Mouse (Mus musculus) 3134 (cell line): ENCODE data around the gene Slc35g2.
A peak's percentile ranks its signal among the peaks of the same experiment; 100 is the strongest.

Experiments
- DNase-seq: peaks from one replicate; pipeline ENCODE4 v3.0.0-alpha.2; 2011; ENCODE audit warnings: low spot score; ENCODE audit not compliant: insufficient read length; ENCODE audit errors: extremely low read depth

Slc35g2 gene

DNA sequence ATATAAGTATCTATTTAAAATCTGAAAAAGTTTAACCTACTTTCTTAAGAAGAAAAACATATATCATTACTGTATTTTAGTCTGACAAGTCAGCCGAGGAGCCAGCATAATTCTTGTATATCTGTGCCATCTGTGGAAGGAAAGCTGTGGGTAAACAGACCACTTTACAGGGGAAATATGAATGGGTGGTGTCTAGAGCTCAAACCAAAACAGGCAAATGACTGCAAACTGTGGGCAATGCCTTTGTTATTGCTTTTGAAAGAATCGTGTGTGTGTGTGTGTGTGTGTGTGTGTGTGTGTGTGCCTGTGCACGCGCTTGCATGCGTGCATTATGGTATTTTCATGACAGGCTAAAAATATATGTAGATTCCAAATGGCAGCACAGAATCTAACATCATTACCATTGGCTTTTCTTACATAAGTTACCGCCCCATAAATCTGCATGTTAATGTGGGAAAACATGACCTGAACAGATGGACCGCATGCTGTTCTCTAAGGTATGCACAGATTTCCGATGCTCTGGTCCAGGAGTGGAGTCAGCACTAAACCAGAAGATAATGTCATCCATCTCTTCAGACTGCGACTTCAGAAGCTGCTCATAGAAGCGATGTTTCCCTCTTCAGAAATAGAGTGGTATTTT, 10.5 kb downstream of the Slc35g2 start:
- DNase-seq, result no peak

DNA sequence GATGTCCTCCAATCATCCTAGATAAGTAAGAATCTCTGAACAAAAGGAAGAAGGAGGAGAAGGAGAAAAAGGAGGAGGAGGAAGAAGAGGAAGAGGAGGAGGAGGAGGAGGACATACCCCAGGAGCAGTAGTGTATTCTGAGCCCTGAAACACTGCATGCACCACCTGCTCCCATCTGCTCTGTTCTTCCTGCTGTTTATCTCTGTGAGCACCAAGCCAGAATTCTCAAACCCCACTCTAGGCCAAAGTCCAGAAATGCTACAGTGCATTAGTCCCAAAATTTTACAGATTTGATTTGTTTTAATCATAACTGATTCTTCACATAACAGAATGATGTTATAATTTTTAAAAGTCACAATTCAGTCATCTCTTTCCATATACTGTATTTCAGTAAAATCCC, 11.9 kb downstream of the Slc35g2 start:
- DNase-seq, result no peak

DNA sequence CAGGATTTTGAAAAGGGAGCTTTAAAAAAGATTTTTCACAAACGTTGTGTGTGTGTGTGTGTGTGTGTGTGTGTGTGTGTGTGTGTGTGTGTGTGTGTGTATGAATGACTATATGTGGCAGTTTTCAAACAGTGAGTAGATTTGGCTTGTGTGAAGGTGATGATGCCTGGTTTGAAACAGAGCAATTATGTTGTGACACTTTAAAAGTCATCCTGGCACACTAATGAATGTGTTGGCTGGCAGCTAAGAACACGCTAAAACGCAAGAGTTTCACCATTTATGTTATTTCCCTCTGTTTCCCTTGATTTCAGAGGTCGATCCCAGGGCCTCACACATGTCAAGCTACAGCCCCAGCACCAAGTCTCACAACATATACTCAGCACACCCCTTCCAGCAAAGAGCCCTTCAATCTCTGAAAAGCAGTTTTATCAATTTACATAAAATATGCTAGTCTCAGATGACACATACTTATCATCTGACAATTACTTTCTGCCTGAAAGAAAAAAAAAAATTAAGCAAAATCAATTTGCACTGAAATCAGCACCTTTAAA, 12.8 kb downstream of the Slc35g2 start:
- DNase-seq, result no peak

- DNase-seq, result no peak
These were observed 15.2 kb downstream of the Slc35g2 start for GRCm38 (mm10) chr9:100555686-100556085.

GRCm38 (mm10) chr9:100548313-100548712, 22.6 kb downstream of the Slc35g2 start:
- DNase-seq, result no peak

DNA sequence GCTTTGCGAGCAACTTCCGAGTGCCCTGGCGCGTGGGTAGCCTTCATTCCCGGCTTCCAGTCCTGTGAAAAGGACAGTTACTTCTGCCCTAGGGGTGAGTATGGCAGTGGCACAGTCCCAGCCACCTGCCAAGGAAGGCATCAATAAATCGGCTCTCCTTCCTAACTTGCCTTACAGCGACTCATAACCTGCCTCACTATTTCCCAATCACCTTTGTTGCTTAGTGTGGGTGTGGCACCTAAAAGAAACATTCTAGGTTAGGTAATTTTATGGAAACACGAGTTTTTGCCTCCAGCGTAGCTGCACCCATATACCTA, 24.3 kb downstream of the Slc35g2 start:
- no peak for DNase-seq

DNA sequence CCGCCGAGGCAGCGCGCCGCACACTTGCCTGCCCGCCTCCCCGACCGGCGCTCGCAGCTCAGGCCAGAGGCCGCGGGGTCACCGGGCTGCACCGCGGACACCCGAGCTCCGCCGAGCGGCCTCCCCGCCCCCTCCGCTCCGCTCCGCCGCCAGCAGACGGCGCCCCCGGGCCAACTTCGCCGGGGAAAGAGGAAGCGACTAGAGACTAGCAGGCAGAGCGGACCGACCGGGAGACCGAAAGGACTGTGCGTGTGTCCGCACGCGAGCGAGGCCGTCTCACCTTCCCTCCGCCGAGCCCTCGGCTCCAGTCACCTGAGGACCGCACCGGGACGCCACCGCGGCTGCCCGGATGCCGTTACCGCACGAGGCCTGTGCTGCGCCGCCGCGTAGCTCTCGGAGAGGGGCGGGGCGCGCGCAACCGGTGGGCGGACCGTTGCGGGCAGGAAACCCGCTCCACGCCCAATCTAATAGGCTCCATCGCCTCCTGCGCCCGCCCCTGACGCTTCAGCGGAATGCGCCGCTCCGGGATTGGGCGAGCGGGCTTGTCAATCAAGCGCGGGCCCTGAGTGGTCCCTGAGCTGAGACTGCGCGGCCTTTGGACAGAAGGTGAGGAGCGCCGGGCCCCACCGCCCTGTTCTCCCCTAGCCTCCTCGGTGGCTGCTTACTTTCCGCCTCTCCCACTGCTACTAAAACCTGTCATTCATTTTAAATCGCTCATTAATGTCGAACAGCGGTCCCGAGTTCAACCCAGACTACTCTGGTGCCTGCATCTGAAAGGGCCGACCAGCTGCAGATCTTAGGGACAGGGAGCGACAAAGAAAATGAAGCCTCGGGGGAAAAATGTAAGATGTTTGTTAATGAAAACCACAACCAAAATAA, 24.9 kb downstream of the Slc35g2 start, which contains the start of gene Nck1:
TSS of gene Nck1 (minus strand) at position 420 of the 879 bp plus-strand sequence.
- DNase-seq, result peak; percentile 97

GRCm38 (mm10) chr9:100544948-100545714, 25.8 kb downstream of the Slc35g2 start:
- DNase-seq, result no peak

DNA sequence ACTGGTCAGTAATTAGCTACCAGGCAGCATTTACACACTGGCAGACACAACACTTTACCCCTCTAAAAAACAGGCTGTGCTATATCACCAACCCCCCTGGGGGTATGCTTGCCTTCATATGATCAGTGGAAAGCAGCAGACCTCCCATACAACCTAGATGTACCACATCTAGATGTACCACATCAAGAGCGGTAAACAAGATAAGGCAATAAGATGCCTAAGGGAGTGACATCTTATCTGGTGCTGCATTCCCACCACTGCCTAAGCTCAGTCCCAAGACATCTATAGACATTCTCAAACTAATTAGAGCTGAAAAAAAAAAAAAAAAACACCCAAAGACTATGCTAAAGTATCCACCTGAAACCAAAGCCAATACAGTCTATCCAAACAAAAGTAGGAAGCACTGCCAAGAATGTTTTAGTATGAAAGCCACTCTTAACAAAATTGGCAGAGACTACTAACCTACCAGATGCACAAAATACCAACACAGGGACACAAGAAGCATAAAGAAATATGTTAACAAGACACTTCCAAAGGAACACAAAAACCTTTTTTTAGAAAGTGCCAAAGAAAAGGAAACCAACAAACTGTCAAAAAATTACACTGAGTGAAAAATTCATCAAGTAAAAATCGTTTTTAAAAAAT, 35.1 kb downstream of the Slc35g2 start:
- DNase-seq, result no peak

DNA sequence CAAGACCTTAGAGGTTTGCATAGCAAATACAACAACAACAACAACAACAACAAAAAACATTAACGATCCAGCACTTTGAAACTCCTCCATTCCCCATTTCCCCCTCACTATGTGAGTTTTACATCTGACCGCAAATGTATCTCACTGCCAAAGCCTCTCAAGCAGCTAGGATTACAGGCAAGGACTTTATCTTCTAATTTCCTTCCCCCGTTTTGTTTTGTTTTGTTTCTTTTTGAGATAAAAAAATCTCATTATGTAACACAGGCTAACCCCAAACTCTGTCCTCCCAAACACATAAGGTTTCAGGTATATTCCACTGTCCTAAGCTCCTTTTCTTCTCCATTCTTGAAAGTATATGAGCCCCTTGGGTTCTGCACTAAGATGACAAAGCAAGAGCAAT, 36.2 kb downstream of the Slc35g2 start:
- no peak for DNase-seq

- no peak for DNase-seq
These were observed 37.9 kb downstream of the Slc35g2 start for GRCm38 (mm10) chr9:100532847-100533505.

DNA sequence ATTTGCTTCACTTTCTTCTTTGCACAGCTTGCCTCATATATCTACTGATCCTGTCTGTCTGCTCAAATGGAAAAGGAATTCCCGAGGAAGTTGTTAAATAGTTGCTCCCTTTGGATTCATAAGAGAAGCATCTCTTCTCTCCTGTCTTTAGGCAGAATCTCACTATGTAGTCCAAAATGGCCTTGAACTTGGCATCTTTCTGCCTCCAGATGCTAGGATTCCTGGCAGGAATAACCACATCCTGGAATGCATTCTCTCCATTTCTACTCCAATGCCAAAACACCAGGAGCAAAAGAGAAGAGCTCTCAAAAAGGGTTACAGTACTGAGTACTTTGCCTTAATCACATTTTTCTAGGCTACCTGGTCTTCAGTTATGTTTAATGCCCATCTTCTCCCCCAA, 39.6 kb downstream of the Slc35g2 start:
- peak; percentile 48 for DNase-seq

DNA sequence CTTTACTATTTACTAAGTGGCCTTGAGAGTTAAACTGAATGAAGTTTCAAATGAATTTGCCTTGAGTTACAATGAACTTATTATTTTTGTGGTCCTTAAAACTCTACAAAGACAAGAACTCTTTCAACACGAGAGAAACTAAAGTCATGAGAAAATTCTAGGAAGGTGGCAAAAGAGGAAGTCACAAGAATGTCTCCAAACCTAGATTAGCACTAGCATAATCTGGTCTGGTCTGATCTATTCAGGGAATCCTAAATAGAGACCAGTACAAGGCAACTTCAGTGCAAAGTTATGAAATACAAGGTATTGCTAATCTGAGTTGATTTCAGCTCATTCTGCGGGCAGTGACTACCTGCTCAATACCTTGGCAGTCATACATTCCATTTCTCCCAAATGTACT, 45.7 kb downstream of the Slc35g2 start:
- DNase-seq, result no peak

DNA sequence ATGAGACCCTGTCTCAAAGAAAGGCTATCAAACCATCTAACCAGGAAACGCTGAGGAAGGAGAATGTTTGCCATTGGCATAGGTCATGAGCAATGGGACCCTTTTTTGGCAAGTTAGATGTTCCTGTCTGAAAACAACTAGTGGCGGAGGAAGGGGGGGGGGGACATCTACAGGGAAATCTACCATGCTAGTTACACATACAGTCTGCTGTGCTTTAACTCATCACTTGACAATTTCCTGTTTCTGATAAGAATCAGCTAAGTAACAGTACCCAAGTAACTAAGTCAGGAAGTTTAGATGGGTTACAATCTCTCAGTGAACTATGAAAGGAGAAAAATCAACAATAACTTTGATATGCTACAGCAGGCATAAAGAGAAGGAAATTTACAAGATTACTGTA, 48.9 kb downstream of the Slc35g2 start:
- no peak for DNase-seq

- peak; percentile 32 for DNase-seq
These were observed 50.3 kb downstream of the Slc35g2 start for GRCm38 (mm10) chr9:100520586-100520985.

DNA sequence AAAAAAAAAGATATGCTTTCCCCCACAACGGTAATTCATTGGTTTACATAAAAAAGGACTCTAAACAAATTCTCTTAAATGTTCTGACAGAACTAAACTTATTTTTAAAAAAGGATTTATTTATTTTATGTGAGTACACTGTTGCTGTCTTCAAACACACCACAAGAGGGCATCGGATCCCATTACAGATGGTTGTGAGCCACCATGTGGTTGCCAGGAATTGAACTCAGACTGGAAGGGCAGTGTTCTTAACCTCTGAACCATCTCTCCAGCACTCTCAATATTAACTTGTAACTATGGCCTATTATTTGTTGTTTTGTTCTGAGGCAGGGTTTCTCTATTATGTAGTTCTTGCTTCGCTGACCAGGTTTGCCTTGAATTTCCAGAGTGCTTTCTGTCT, 50.9 kb downstream of the Slc35g2 start:
- DNase-seq, result no peak

DNA sequence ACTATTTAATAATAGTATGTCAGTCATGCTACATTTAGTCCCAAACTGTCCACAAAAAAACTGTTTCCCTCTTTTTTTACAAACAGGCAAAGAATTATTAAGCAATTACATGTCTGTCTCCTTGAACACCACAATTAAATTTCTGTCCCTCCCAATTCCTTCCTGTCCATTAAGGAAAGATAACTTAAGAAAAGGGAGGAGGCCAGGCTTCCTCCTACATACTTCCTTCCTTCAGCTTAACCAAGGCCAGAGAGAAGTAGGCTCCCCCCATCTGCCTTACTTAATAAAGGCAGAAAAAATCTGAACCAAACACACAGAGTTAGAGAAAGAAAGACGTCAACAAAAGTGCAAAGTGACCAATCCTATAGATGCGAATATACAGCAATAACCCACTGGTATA, 63.3 kb downstream of the Slc35g2 start:
- no peak for DNase-seq

DNA sequence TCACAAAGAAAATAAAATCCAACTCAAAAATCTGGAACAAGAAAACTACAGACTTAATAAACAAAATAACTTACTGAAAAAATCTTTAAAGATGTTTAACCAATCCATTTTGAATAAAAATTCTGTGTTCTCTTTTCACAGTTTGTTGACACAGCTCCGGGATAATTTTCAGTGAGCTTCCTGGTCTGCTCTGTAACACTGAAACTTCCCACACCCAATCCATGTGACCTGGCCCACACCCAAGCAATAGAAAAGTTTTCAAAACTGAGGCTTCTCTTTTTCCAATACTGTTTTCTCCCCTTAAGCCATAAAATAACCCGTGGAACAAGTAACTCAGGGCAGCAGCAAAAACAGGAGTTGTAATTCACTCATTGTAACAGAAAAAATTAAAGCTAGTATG, 64.2 kb downstream of the Slc35g2 start:
- no peak for DNase-seq

DNA sequence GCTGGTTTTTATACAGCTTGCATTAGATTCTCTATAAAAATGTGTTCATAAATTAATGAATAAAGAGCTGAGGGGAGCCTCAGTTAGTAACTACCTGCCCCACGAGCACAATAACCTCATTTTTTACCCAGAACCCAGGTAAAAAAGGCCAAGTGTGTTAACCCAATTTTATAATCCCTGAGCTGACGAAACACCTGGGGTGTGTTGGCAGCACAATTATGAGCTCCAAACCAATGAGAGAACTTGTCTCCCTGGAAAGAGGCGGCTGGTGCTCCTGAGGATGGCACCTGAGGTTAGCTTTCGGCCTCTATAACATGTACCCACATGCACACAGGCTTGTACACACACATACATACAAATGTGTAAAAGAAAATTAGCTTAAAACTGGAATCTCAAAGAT, 65.4 kb downstream of the Slc35g2 start:
- DNase-seq, result no peak
